Mouse (Mus musculus): Measurements from ENCODE around the gene Med27. TPM values are rescaled to one million over a fixed set of nuclear protein-coding genes. Genes with fewer than 3 reads are reported as not detected.

The Med27 gene
- polyA plus RNA-seq (2016; fragmentation: Nextera tagmentation; extraction: Ambion mirVana): 68.9 and 77.0 TPM in 2 replicates

- WGBS: 2% methylated on average over 41 of the region's 41 CpGs
- Histone ChIP-seq H3K4me3 (replicated peaks) (peak within 1 kb of the TSS; percentile 79), H3K36me3 (replicated peaks) (peaks cover 19% of the 10 kb centered on the region), H3K9me3 (no peaks in the 10 kb centered on the region), H3K4me2 (peak within 1 kb of the TSS; percentile 77), H3K27ac (peak within 1 kb of the TSS; percentile 47; the same call in 1 of the 2 replicates), H3K27me3 (peaks cover 6% of the 10 kb centered on the region; the same call in 1 of the 2 replicates), H3K4me1 (peaks cover 18% of the 10 kb centered on the region), H3K9ac (peak within 1 kb of the TSS; percentile 75)
- peak; percentile 96 for ATAC-seq (ENCODE audit: low FRiP score)
These were observed at the start of gene Med27 for GRCm38 (mm10) chr2:29346629-29347271. Med27 (plus strand) TSS chr2:29346819.

DNA sequence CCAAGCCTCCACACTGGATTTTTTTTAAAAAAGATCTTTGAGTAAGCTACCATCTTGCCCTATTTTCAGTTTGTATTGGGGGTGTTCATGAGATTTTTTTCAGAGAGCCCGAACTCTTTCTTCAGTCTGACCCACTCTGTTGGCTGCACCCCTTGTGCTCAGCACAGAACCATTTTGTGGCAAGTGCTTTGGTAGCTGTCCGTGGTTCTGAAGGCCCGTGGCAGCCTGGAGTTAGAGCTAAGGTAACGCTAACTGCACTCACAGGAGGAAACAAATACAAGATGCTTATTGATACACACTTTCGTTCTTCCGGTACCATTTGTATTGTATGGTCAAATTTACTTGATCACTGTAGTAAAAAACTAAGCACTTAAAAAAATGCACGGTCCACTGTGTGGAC, 36.7 kb upstream of the Med27 start:
- Histone ChIP-seq H3K27ac (no peak overlapping the region), H3K4me1 (no peaks in the 10 kb centered on the region), H3K27me3 (no peaks in the 10 kb centered on the region), H3K4me2 (no peak overlapping the region), H3K9me3 (no peaks in the 10 kb centered on the region), H3K9ac (no peak overlapping the region), H3K36me3 (replicated peaks) (no peaks in the 10 kb centered on the region), H3K4me3 (replicated peaks) (no peak overlapping the region)
- 53% methylated on average over 7 of the region's 7 CpGs for WGBS
- ATAC-seq (ENCODE audit: low FRiP score): no peak

DNA sequence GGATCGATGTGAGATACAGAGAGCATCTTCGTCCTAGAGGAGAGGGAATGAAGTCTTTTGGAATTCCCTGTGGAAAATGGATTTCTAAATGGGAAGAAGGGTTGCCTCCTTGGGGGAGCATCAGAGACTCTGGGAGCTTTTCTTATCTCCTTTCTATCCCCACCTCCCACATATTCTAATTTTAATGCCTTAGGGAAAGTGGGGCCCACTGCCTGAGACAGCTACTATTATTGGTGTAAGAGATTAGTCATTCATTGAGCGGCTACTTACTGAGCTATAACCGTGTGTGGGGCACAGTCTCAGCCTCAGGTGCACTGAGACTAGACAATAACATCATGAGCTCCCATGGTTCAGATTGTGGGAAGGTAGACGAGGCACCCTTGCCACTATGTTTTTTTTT, 34.6 kb upstream of the Med27 start:
- Histone ChIP-seq H3K9ac (no peak overlapping the region), H3K4me1 (no peaks in the 10 kb centered on the region), H3K36me3 (replicated peaks) (no peaks in the 10 kb centered on the region), H3K27me3 (no peaks in the 10 kb centered on the region), H3K4me2 (no peak overlapping the region), H3K4me3 (replicated peaks) (no peak overlapping the region), H3K9me3 (no peaks in the 10 kb centered on the region), H3K27ac (no peak overlapping the region)
- WGBS: 80% methylated on average over 5 of the region's 5 CpGs
- ATAC-seq (ENCODE audit: low FRiP score): no peak

DNA sequence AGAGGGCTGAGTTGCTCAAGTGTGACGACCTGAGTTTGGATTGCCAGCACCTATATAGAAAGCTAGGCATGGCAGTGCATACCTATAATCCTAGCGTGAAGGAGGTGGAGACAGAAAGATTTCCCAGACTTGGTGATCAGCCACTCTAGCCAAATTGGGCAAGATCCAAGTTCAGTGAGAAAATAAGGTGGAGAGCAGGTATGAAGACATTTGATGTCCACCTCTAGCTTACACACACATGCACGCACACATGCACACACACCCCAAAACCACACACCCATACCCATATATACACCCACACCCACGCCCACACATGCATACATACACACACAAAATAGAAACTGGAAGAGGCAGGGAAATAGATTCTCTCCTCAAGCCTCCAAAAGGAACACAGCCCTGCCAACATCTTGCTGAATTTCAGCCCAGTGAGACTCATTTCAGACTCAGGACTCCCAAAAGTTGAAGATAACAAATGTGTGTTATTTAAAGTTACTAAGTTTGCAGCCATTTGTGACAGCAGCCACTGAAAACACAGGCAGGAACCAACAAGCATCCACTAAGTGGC, 28.6 kb upstream of the Med27 start:
- Histone ChIP-seq H3K9ac (no peak overlapping the region), H3K27me3 (no peaks in the 10 kb centered on the region), H3K9me3 (no peaks in the 10 kb centered on the region), H3K27ac (no peak overlapping the region), H3K4me1 (no peaks in the 10 kb centered on the region), H3K4me3 (replicated peaks) (no peak overlapping the region), H3K4me2 (no peak overlapping the region), H3K36me3 (replicated peaks) (no peaks in the 10 kb centered on the region)
- WGBS: 78% methylated on average over 4 of the region's 4 CpGs
- ATAC-seq (ENCODE audit: low FRiP score): no peak

GRCm38 (mm10) chr2:29318596-29318995, 28.0 kb upstream of the Med27 start:
- Histone ChIP-seq H3K36me3 (replicated peaks) (no peaks in the 10 kb centered on the region), H3K4me3 (replicated peaks) (no peak overlapping the region), H3K27ac (no peak overlapping the region), H3K4me1 (no peaks in the 10 kb centered on the region), H3K4me2 (no peak overlapping the region), H3K9me3 (no peaks in the 10 kb centered on the region), H3K27me3 (no peaks in the 10 kb centered on the region), H3K9ac (no peak overlapping the region)
- ATAC-seq (ENCODE audit: low FRiP score): no peak
- 91% methylated on average over 3 of the region's 3 CpGs for WGBS

DNA sequence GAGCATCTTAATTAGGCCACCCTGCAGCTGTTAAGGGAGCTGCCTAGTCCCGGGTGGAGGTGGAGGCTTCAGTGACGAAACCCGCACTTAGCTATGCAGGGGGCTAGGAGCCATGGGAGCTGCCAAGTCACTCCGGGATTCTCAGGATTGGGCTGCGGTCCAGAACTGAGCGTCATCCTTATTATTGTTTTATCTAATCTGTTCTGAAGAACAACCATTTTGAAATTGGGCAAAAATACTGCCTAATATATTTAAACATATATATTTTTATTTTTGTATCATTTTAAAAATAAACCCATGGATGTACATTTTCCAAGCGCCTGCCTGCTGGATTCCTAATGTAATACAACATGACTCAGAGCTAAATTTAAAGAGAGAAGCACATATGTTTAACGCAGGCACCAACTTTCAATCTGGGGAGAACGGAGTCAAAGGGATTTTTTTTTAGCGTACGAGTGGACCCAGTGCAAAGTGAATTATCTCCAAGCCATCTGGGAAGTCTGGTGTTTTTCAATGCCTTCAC, 26.3 kb upstream of the Med27 start:
- Histone ChIP-seq H3K36me3 (replicated peaks) (no peaks in the 10 kb centered on the region), H3K4me3 (replicated peaks) (no peak overlapping the region), H3K4me2 (no peak overlapping the region), H3K27ac (no peak overlapping the region), H3K9ac (no peak overlapping the region), H3K27me3 (no peaks in the 10 kb centered on the region), H3K4me1 (no peaks in the 10 kb centered on the region), H3K9me3 (no peaks in the 10 kb centered on the region)
- WGBS: 68% methylated on average over 11 of the region's 11 CpGs
- no peak for ATAC-seq (ENCODE audit: low FRiP score)

GRCm38 (mm10) chr2:29320780-29321179, 25.8 kb upstream of the Med27 start:
- no peak overlapping the region for H3K27ac ChIP-seq
- no peaks in the 10 kb centered on the region for H3K4me1 ChIP-seq
- H3K9ac ChIP-seq: no peak overlapping the region
- no peaks in the 10 kb centered on the region for H3K9me3 ChIP-seq
- no peaks in the 10 kb centered on the region for H3K27me3 ChIP-seq
- WGBS: 83% methylated on average over 6 of the region's 6 CpGs
- H3K4me2 ChIP-seq: no peak overlapping the region
- no peak overlapping the region for H3K4me3 ChIP-seq (replicated peaks)
- no peaks in the 10 kb centered on the region for H3K36me3 ChIP-seq (replicated peaks)
- ATAC-seq (ENCODE audit: low FRiP score): no peak

GRCm38 (mm10) chr2:29324456-29324855, 22.2 kb upstream of the Med27 start:
- Histone ChIP-seq H3K9me3 (no peaks in the 10 kb centered on the region), H3K4me3 (replicated peaks) (no peak overlapping the region), H3K4me2 (no peak overlapping the region), H3K4me1 (no peaks in the 10 kb centered on the region), H3K27ac (no peak overlapping the region), H3K36me3 (replicated peaks) (no peaks in the 10 kb centered on the region), H3K9ac (no peak overlapping the region), H3K27me3 (no peaks in the 10 kb centered on the region)
- WGBS: 85% methylated on average over 2 of the region's 2 CpGs
- no peak for ATAC-seq (ENCODE audit: low FRiP score)

DNA sequence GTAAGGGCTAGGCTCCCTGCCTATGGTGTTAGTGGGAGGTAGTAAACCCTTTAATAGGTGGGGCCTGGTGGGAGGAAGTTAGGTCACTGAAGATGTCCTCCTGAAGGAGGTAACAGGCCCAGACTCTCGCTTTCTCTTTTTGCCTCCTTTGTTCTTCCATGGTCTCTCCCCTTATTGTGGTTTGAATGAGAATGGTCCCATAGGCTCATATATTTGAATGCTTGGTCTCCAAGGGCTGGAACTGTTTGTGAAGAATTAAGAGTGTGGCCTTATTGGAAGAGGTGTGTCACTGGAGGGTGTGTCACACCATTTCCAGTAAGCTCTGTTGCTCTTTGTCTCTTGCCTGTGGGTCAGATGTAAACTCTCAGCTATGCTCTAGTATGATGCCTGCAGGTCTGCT, 16.1 kb upstream of the Med27 start:
- Histone ChIP-seq H3K9ac (no peak overlapping the region), H3K9me3 (no peaks in the 10 kb centered on the region), H3K27ac (no peak overlapping the region), H3K4me3 (replicated peaks) (no peak overlapping the region), H3K4me1 (no peaks in the 10 kb centered on the region), H3K36me3 (replicated peaks) (no peaks in the 10 kb centered on the region), H3K27me3 (no peaks in the 10 kb centered on the region), H3K4me2 (no peak overlapping the region)
- 85% methylated on average over 1 of the region's 1 CpGs for WGBS
- ATAC-seq (ENCODE audit: low FRiP score): no peak

GRCm38 (mm10) chr2:29338396-29338795, 8.2 kb upstream of the Med27 start:
- ATAC-seq (ENCODE audit: low FRiP score): no peak
- Histone ChIP-seq H3K9ac (no peak overlapping the region), H3K4me3 (replicated peaks) (no peak overlapping the region), H3K4me1 (no peaks in the 10 kb centered on the region), H3K27ac (no peak overlapping the region), H3K36me3 (replicated peaks) (no peaks in the 10 kb centered on the region), H3K4me2 (no peak overlapping the region), H3K9me3 (no peaks in the 10 kb centered on the region), H3K27me3 (peaks cover 1% of the 10 kb centered on the region; the same call in 1 of the 2 replicates)
- 94% methylated on average over 1 of the region's 1 CpGs for WGBS

DNA sequence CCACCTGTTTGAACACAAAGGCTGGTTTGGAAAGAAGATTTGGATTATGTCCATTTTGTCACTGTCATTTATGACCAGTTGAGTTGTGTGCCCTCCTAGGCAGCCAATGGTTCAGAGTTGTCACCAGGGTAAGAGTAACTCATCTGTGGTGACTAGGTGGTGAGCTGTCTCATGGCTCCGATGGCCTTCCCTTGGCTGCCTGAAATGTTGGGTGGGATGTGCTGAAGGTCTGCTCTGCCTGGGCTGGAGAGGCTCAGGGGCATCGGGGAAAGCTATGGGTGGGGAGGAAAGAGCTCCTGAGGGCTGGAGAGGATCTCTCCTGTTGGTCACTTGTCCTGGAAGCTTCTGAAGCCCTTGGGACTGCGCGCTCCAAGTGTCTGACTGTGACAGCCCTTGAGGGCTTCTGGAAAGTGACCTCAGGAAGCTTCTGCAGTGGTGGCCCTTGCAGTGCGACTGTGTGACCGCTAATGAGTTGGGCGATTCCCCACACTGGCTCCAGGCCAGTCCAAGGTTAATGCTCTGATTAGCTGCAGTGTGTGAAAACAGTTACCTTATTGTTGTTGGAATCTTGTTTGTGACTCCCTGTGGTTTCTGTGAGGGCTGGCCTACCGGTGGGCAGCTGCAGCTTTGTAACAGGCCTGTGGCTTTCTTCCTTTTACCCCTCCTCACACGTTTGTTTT, 12.2 kb downstream of the Med27 start:
- WGBS: 42% methylated on average over 9 of the region's 9 CpGs
- H3K27ac ChIP-seq: no peak overlapping the region
- ATAC-seq (ENCODE audit: low FRiP score): no peak

GRCm38 (mm10) chr2:29360956-29361355, 14.3 kb downstream of the Med27 start:
- H3K27me3 ChIP-seq: no peaks in the 10 kb centered on the region
- H3K4me3 ChIP-seq (replicated peaks): no peak overlapping the region
- peaks cover 11% of the 10 kb centered on the region for H3K4me1 ChIP-seq
- ATAC-seq (ENCODE audit: low FRiP score): no peak
- H3K9ac ChIP-seq: no peak overlapping the region
- no peaks in the 10 kb centered on the region for H3K9me3 ChIP-seq
- 84% methylated on average over 3 of the region's 3 CpGs for WGBS
- no peaks in the 10 kb centered on the region for H3K36me3 ChIP-seq (replicated peaks)
- H3K4me2 ChIP-seq: no peak overlapping the region
- H3K27ac ChIP-seq: no peak overlapping the region

More for the DNA sequence above, 12.2 kb downstream of the Med27 start:
- H3K4me3 ChIP-seq (replicated peaks): no peak overlapping the region
- H3K27me3 ChIP-seq: no peaks in the 10 kb centered on the region
- peaks cover 11% of the 10 kb centered on the region for H3K4me1 ChIP-seq
- H3K9ac ChIP-seq: no peak overlapping the region
- no peak overlapping the region for H3K4me2 ChIP-seq
- peaks cover 4% of the 10 kb centered on the region; the same call in 1 of the 2 replicates for H3K36me3 ChIP-seq (replicated peaks)
- no peaks in the 10 kb centered on the region for H3K9me3 ChIP-seq

Data from forebrain, embryonic 12.5 days (tissue).